Mouse (Mus musculus) cerebellum, adult 2 months (tissue): ENCODE data around the gene Fcor.

Experiments used
- CTCF ChIP-seq: fragments of 200-500 bp; IDR thresholded peaks from 2 replicates; pipeline ENCODE4 v1.5.1; 2011; ENCODE audit warnings: low read depth, mild to moderate bottlenecking, control low read depth, low read length, moderate library complexity, borderline replicate concordance; ENCODE audit not compliant: insufficient read depth
- POLR2A ChIP-seq: fragments of 200-500 bp; IDR thresholded peaks from 2 replicates; pipeline ENCODE4 v1.6.1; 2011; ENCODE audit warnings: low read length, control low read depth, borderline replicate concordance; ENCODE audit not compliant: insufficient read depth

DNA sequence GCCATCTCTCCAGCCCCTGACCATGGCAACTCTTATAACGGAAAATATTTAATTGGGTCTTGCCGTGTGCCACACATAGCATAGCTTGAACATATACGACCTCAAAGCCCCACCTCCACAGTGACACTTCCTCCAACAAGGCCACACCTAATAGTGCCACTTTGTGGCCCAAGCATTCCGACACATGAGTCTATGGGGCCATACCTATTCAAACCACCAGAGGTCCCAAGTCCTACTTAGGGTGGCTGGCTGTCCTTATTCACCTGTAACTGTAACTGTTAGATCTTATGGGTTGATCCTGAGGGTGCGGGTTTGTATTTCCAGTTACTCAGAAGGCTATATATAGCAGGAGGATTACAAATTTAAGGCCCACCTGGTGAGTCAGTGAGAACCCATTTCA is 44.1 kb downstream of the Fcor start:
- TF ChIP-seq CTCF: peak; percentile 56
- TF ChIP-seq POLR2A: no peak
